Mouse (Mus musculus): Measurements from ENCODE around the gene Adprhl2.

DNA sequence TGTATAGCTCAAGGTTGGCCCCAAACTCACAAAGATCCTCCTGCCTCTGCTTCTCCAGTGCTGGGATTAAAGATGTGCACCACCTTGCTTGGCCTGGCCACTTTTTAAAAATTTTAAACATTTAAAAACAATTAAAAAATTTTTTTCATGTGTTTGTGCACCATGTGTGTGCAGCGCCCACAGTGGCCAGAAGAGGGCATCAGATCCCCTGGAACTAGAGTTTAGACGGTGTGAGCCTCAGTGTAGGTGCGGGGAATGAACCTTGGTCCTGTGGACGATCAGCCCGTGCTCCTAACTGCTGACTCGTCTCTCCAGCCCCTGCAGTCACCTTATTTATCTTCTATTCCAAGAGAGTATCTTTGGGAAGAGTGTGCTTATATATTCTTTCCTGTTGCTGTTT lies 15.4 kb downstream of the Adprhl2 start:
- TF ChIP-seq GATA1 (IDR thresholded peaks at IDR 0.05; ENCODE audit: low read length): no peak
- no peak for TF ChIP-seq TAL1 (IDR thresholded peaks at IDR 0.05; ENCODE audit: low read length)
